Mouse (Mus musculus) layer of hippocampus, adult 9-11 months (tissue): ENCODE measurements at regions not wholly inside any gene's neighbourhood (a gene's known extent, or its start where the extent isn't known, plus 50 kb on each side); places are given as distances from the start of the nearest gene placed in this dataset.
A peak's percentile ranks its signal among the peaks of the same experiment; 100 is the strongest.

Source experiments
- DNase-seq: peaks from one replicate; pipeline ENCODE4 v3.0.0; 2022

- DNase-seq, result no peak
These were observed 156.6 kb upstream of the Tex13c2 start for GRCm38 (mm10) chrX:42332906-42333305.

GRCm38 (mm10) chrX:42333631-42334030, 155.9 kb upstream of the Tex13c2 start:
- DNase-seq, result no peak

DNA sequence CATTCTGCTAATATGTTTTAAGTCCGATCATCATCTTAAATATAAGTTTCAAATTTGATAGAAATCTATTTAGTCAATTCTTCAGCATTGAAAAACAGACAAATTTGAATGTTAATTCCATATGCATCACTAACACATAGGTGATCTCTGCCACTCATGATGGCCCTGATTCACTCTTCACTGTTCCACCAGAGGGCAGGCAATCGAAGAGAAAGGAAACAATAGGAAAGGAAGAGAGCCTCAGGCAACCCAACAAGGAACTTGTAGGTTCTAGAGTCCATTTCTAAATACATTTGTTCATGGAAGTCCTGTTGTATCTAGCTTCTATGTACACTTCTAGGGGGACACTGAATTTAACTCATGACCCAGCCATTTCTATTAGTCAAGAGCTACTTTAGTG, 154.7 kb upstream of the Tex13c2 start:
- DNase-seq, result no peak

DNA sequence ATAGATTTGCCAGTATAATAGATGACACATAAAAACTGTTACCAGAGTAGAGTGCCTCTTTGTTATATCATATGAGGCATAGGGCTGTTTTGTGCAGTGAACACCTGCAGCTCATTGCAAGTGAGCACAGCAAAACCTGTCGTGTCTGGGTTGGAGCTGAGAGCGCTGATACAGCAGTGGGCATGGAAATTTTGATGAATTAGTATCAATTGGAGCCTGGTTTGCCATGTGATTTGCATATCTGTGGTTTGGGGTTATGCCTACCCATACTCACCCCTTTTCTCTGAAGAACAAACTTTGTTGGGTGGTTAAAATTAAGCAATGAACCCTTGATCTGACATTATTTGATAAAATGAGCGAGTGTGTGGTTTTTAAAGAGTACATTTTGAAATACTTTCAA, 152.7 kb upstream of the Tex13c2 start:
- no peak for DNase-seq

DNA sequence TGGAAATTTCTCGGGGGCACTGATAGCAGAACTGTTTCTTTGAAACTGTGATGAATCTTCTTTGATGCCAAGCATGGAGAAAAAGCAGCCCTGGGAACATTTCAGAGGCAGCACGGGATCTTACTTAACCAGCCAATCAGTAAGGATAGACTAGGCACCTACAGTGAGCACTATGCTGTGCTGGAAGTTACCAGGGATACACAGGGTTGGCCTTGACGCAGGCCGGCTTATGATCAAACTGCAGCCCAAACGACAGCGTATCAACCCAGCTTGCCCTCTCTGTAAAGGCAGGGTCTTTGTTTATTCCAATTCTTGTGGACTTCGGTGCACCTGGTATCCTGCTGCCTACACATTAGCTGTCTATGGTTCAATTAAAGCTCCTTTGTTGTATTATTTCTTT, 147.1 kb upstream of the Tex13c2 start:
- DNase-seq, result no peak

- no peak for DNase-seq
These were observed 146.3 kb upstream of the Tex13c2 start for GRCm38 (mm10) chrX:42342951-42343879.

DNA sequence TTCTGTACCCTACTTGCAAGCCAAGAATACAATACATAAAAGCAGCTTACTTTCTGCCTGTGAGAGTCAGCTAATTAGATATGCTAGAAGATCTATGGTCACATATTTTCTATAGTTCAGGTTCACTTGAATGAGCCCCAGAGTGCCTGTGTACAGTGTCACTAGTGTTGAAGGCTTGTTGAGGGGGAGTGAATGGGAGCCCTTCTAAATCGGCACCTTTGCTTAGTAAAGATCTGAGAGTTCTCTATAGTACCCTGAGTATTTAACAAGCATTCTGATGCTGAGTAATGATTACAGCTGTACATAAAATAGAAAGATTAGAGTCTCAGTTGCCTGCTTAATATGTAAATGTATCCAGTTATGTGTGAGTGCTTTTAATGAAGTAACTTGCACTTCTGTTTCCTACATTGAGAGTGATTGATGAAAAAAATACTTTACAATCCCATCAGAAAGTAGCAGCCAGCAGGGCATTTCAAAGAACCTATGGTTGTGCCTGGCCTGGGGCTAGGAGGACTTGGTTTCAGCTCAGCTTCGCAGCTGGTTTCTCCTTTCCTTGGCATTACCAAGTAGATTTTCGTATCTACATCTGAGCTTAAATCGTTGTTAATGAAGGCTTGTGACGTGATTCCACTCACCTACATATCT, 136.8 kb upstream of the Tex13c2 start:
- no peak for DNase-seq

GRCm38 (mm10) chrX:42359381-42360172, 129.9 kb upstream of the Tex13c2 start:
- no peak for DNase-seq

GRCm38 (mm10) chrX:42360173-42360931, 129.1 kb upstream of the Tex13c2 start:
- no peak for DNase-seq

GRCm38 (mm10) chrX:42360973-42361372, 128.5 kb upstream of the Tex13c2 start:
- DNase-seq, result no peak

- no peak for DNase-seq
These were observed 128.0 kb upstream of the Tex13c2 start for GRCm38 (mm10) chrX:42361400-42362028.

DNA sequence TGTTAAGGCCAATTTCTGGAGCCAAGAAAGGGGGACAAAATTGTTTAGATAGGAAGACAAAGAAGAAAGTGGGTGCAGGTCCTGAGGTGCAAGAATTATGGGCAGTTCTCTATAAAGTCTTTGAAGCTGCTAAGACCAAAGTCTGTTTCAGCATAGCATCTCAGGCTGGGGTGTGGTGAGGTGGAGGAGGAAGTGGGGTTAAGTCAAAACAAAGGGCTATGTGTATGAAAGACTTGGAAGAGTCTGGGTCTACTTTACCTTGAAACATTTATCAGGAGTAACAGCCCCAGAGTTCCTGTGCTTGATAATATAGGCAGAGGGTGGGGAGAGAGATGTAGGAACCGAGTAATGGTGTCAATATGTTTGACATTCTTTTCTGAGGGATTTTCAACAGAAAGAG, 125.4 kb upstream of the Tex13c2 start:
- no peak for DNase-seq

DNA sequence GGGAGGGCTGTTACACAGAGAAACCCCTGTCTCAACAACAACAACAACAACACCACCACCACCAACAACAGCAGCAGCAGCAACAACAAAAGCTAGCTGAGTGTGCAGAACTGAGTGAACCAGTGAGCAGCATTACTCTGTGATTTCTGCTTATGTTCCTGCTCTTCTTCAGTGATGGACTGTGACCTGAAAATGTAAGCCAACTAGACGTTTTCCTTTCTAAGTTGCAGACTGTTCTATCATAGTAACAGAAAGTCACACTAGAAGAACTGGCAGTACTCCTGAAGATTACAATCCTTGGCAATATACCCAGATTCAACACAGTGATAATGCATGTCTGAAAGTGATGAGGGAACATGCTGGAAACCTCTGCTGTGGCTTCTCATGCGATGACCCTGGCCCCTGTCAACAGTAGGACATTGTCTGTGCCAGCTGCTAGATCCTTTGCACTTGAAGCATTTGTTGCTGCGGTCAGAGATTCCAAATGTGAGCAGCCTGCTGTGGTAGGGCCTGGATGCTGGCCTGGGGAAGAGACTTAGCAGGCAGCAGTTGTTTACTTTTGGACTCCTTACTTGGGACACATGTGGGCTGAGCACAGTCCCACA, 115.6 kb upstream of the Tex13c2 start:
- DNase-seq, result peak; percentile 8

DNA sequence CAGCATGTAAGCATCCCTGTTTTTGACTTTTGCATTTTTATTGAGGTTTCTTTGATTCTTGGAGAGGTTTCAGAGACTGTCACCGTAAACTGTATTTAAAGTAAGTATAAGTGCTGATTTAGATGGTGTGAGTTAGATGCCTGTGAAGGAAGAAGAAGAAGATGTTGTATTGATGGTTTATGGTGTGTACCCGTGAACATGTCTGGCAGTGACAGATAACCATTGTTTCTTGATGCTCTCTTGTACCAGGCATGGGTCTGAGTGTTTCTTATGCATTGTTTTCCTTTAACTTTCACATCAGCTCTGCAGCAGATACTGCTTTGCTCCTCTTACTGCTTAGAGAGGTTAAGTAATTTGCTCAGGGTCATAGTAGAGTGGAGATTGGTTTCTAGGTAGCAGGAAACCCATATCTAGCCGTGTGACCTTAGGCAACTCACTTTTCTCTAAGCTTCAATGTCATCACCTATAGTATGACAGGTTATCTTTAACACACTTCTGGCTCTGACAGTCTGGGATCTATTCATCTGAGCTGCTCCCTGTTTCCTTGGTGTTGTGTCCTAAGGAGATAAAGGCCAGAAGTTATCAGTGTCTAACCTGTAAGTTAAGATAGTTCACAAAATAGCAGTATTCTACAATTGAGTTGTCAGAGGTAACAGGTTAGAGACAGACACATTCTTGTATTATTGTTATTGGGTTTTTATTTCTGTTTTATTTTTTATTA, 95.5 kb upstream of the Tex13c2 start:
- DNase-seq, result no peak

DNA sequence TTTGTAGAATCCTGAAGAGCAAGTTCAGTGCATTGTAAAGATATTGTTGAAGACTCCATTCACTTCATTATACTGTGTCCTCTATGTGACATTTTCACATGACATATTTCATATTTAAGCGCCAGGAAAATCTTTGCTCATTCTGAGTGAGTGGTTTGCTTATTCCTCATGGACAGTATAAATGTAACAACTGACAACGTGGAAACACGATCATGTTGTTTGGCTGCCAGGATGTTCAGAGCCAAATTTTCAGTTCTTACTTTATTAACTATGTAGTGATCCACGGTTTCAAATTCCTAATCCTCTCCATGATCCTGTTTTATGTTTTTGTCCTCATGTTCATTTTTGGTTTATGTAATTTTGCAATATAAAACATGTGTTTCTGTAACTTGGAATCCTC, 93.0 kb upstream of the Tex13c2 start:
- no peak for DNase-seq

DNA sequence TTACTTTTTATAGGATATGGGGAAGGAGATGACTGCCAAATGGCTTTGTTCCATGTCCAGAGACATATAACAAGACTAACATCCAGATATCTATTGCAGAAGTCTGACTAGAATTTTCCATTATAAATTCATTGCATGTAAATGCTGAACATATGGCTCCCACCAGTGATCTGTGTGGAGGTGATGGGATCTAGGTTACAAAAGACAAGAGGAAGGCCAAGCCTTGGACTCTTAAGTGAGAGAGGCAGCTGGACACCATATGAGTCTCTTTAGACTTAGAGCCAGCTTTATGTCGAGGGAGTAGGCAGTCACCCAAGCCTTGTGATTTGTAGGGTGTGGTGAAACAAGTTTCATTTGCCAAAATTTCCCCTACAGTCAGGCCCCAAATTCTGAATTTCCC, 90.7 kb upstream of the Tex13c2 start:
- DNase-seq, result no peak

DNA sequence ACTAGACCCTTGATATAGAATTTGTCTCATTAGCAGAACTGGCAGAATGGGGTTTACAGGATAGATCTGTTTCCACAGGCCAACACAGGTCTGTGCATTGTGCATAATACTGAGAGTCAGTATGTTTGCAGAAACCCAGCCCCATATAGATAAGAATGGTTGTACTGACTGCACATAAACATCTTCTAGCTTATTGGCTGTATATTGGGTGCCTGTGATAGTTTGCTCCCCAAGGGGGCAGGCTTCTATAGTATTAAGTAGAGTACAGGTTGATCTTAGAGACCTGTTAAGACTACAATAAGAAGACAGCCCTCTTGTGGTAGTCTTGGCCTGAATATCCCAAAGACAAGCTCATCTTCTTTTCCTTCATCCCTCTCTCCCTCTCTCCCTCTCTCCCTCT, 90.1 kb upstream of the Tex13c2 start:
- DNase-seq, result no peak

- DNase-seq, result no peak
These were observed 88.4 kb upstream of the Tex13c2 start for GRCm38 (mm10) chrX:42401091-42401490.

- no peak for DNase-seq
These were observed 87.7 kb upstream of the Tex13c2 start for GRCm38 (mm10) chrX:42401564-42402334.

DNA sequence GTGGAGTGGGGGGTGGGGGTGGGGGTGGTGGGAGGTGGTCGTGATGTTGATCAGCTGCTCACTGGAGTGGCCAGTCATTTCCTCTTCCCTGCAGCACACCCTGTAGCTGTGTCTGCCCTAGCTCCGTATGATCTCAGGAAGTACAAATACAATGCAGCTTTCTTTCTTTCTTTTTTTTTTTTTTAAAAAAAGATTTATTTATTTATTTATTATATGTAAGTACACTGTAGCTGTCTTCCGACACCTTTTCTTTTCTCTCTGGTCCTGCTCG, 87.2 kb upstream of the Tex13c2 start:
- DNase-seq, result no peak
